Mouse (Mus musculus) cerebellum, postnatal 10 days (tissue): ENCODE measurements at regions not wholly inside any gene's neighbourhood (a gene's known extent, or its start where the extent isn't known, plus 50 kb on each side); places are given as distances from the start of the nearest gene placed in this dataset.

Source experiments
- DNase-seq, 2 experiments: peaks; one replicate each; pipeline ENCODE4 v3.0.0; 2021; ENCODE audit warnings: mixed read lengths in 2 of 2

DNA sequence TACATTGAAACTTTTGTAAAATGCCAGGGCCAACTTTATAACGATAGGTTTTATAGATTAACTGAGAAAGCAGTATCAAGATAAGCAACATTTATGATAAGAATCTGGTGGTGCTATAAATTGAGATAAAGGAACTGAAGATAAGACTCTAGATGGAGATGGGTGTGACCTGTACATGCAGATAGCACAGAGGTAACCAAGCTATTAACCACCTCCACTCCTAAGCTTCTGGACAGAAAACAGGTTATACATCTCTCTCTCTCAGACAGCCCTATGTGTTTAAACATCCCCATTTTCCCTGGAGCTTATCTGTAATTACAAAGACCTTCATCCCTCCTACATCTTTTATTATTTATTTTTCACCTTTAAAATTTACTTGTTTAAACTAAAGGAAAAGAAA is 590.5 kb upstream of the Nrg3 start:
- DNase-seq: no peak

DNA sequence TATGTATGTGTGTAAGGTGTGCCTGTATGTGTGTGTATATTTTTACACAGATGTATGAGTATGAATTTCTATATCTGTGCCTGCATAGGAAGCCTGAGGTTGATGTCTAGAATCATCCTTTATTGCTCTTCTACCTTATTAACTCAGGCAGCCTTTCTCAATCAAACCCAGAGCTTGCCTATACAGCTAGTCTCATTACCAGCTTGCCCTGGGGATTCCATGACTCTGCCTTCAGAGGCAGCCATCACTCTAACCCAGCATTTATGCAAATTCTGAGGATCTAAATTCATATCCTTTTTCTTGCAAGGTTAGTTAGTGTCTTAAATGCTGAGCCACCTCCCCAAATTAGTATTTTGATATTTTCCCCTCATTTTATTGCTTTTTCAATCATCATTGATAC is 569.0 kb upstream of the Nrg3 start:
- no peak for DNase-seq

DNA sequence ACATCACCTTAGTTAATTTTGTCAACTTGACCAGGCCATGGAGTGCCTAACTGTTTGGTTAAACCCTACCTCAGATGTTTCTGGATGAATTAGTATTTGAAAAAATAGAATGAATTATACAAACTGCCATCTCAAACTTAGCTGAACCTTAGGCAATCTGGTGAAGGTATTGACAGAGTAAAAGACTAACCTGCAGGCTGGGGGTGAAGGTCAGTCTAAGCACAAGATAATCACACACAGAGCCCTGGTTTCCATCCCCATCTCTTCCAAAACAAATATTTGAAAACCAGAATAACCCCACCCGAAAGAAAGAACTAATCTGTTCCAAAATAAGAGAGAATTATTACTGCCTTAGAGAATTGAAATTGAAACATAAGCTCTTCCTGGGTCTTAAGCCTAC is 563.3 kb upstream of the Nrg3 start:
- no peak for DNase-seq

DNA sequence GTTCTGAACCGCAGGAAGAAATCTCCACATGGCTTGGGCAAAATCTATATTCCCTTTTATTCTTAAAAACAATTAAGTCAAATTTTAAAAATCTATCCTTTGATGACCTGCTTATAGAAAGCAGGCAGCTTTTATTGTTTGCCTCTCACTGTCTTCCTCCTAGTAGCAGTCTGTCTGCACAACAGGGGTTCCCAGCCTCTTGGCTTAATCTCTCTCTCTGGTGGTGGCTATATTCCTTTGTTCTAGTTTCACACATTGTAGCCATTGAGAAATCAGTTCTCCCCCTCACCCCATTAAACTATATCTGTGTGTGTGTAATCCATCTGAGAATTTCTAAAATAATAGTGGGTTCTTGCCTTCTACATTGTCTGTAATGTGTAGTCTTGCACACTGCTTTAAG is 542.4 kb upstream of the Nrg3 start:
- peak; percentile 64 to 68 for DNase-seq

DNA sequence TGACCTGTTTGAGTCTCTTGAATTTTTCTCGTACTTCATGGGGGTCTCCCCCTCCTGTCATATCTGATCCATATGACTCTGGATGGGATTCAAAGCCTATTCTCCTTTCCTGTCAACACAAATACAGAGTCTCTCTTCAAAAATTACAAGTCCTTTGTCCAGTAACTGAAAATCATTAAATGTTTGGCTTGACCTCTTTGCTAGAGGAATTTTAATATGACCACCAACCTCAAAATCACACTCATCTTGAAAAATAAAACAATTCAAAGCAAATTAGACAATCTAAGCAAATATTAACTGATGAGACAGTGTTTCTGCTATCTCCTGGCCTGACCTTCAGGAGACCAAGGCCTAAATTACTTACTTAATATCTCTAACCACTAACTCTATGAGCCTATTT is 541.8 kb upstream of the Nrg3 start:
- no peak for DNase-seq

DNA sequence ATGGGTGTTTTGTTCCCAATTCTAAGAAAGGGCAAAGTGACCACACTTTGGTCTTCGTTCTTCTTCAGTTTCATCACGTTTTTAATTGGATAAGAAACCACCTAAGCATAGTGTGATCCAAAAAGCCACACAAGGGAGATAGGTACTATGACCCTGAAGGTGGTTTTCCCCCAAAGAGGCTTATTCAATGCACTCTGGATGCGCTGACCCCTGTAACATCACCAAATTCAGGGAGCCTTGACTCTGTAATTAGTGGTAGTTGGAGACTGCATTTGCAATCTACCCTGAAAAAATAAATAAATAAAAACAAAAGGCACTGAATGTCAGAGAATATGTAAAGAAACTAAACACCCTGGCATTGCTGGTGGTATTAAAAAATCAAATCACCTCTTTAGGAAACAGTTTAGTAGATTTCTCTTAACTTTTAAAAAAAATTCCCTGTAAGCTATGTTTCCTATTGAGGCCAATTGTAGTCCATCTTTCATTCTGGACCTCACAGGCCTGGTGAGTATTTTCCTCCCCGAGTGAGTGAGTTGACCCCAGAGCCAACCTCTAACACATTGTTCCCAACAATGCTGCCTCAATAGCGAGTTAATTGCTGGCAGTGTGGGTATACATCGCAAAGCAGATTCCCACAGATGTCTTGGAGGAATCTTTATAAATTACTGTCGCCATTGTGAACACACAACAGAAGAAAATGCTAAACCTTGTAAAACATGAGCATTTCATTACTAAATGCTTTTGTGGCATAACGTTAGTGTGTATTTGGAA is 537.1 kb upstream of the Nrg3 start:
- no peak for DNase-seq
